Mouse (Mus musculus) v-Abl transformed pro-B cells (cell line): ENCODE measurements around the gene Mllt10.

Source experiments
- in situ Hi-C, 2 experiments: fragments of 400-800 bp; cut with MboI; formaldehyde crosslinking; loops; one replicate each; pipeline ENCODE4 v1.15.1; 2025; ENCODE audit not compliant: unreplicated experiment in 2 of 2

Gene Mllt10

DNA sequence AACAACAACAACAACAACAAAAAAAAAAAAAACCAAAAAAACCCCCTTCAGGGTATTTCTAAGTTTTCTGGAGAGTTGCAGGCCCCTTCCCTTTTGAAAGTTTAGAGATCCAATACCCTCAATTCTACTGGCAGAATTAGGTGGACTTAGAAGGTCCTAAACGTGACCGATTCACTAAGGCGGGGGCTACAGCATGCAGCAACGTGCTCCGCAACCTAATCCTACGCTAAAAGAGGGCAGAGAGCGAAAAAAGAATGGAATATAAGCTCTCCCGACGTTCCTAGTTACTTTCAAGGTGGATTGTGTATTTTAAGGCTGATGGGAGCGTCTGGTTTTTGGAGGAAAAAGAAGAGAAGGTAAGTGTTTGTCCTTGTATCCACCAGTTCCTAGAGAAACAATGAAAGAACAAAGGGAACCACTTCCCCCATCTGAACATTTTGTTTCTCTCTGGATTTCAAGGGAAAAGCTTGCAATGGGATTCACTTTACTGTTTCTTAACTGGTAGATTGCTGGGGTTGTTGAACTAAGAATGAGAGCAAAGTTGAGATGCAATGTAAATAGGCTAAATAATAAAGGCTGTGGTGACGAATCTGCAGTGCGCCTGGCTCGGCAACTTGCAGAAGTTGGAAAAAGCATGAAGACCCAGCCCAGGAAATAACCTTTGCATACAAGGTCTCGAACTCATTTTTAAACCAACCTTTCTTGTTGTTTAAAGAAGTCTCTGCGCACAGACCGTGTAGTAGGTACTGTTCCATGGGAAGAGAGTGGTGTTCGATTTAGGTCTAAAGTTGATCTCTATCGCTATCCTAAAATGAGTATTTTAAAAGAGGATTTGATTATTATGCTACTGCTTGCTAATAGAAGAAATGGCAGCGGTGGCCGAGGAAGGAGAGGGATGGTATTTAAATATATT lies at the start of gene Mllt10:
Gene Mllt10 (plus strand): TSS at position 222 of the 913 bp plus-strand sequence.
- in situ Hi-C loops = loop anchor here (10.0 to 25.0 kb wide), 4 partner anchors 632 to 1610 kb away; partner anchors contain the start of genes 4930426L09Rik (in 1 of the 2), Bmi1 (in 1 of the 2), Pip4k2a (in 1 of the 2) and Spag6 (in 1 of the 2)

- in situ Hi-C loops = loop anchor here in 1 of 2 experiments (25.0 kb wide), 1 partner anchor 1276 kb away; no protein-coding TSS in a partner anchor
These were observed 43.8 kb upstream of the Mllt10 start for GRCm38 (mm10) chr2:18011226-18011625.

GRCm38 (mm10) chr2:18012866-18013265 lies 42.2 kb upstream of the Mllt10 start:
- in situ Hi-C loops = loop anchor here in 1 of 2 experiments (25.0 kb wide), 1 partner anchor 1274 kb away; no protein-coding TSS in a partner anchor

DNA sequence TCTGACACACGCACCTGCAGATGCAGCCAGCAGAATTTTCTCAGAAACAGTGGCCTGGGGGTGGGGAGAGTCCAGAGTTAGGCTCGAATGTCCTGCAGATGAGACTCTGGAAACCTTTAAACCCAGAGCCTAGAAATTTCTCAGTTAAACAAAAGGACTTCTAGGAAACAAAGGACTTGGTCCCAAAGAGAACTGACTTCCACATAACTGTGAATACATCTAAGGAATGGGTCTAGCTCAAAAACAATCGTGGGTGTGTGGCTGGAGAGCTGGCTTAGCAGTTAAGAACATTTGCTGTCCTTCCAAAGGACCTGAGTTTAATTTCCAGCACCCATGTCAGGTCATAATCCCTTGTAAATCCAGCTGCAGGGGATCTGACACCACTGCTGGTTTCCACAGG lies 39.5 kb upstream of the Mllt10 start:
- in situ Hi-C loops = loop anchor here in 1 of 2 experiments (25.0 kb wide), 1 partner anchor 1272 kb away; no protein-coding TSS in a partner anchor

- in situ Hi-C loops = loop anchor here in 1 of 2 experiments (25.0 kb wide), 1 partner anchor 1271 kb away; no protein-coding TSS in a partner anchor
These were observed 38.4 kb upstream of the Mllt10 start for GRCm38 (mm10) chr2:18016639-18017038.

GRCm38 (mm10) chr2:18017321-18017720 lies 37.7 kb upstream of the Mllt10 start:
- in situ Hi-C loops = loop anchor here in 1 of 2 experiments (25.0 kb wide), 1 partner anchor 1270 kb away; no protein-coding TSS in a partner anchor

- in situ Hi-C loops = loop anchor here in 1 of 2 experiments (25.0 kb wide), 1 partner anchor 1268 kb away; no protein-coding TSS in a partner anchor
These were observed 35.9 kb upstream of the Mllt10 start for GRCm38 (mm10) chr2:18019122-18019521.

- in situ Hi-C loops = loop anchor here (10.0 to 25.0 kb wide), 3 partner anchors 362 to 1264 kb away; partner anchors contain the start of genes Bmi1 (in 1 of the 2) and Commd3 (in 1 of the 2)
These were observed 32.2 kb upstream of the Mllt10 start for GRCm38 (mm10) chr2:18022886-18023285.

DNA sequence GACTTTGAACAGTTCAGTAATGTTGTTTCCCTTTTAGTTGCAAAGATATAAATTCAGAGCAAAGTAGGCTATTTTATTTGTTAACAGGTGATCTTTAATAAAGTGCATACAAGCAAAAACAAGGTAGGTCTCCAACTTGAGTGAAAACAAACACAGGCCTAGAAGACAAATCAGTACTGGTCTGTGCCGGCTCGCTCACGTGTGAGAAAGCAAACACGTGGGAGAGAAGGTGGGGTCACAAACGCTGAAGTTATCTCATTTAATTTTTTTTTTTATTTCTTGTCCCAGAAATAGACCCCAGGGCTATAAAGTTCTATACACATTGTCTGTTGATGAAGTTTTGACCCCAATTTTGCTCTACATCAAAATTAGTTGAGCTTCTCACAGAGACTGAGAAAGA lies 29.9 kb upstream of the Mllt10 start:
- in situ Hi-C loops = loop anchor here (5.0 to 25.0 kb wide), 5 partner anchors 182 to 650 kb away; partner anchors contain the start of genes Bmi1 (in 1 of the 2) and Commd3 (in 1 of the 2)

DNA sequence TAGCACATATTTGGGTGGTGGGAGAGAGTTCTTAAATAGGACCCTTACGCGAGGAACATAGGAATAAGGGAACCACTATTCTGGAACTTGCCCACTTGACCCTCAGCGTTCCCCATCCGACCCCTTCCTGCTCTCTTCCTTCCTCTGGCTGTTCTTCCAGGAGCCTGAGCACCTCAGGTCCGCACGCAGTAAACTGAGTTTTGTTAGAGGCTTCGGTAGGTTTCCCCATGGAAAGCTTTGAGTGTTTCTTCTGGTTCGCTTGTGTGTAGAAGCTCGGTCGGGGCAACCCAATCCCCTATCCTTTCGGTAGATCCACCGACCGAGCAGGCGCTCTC lies 29.3 kb upstream of the Mllt10 start:
- in situ Hi-C loops = loop anchor here (5.0 to 25.0 kb wide), 5 partner anchors 182 to 649 kb away; partner anchors contain the start of genes Bmi1 (in 1 of the 2) and Commd3 (in 1 of the 2)

- in situ Hi-C loops = loop anchor here (5.0 to 25.0 kb wide), 5 partner anchors 181 to 648 kb away; partner anchors contain the start of genes Bmi1 (in 1 of the 2) and Commd3 (in 1 of the 2)
These were observed 28.7 kb upstream of the Mllt10 start for GRCm38 (mm10) chr2:18026116-18026947.

GRCm38 (mm10) chr2:18027448-18028139 lies 27.4 kb upstream of the Mllt10 start:
- in situ Hi-C loops = loop anchor here (5.0 to 25.0 kb wide), 5 partner anchors 180 to 647 kb away; partner anchors contain the start of genes Bmi1 (in 1 of the 2) and Commd3 (in 1 of the 2)

- in situ Hi-C loops = loop anchor here (5.0 to 25.0 kb wide), 5 partner anchors 179 to 646 kb away; partner anchors contain the start of genes Bmi1 (in 1 of the 2) and Commd3 (in 1 of the 2)
These were observed 26.7 kb upstream of the Mllt10 start for GRCm38 (mm10) chr2:18028140-18029021.

DNA sequence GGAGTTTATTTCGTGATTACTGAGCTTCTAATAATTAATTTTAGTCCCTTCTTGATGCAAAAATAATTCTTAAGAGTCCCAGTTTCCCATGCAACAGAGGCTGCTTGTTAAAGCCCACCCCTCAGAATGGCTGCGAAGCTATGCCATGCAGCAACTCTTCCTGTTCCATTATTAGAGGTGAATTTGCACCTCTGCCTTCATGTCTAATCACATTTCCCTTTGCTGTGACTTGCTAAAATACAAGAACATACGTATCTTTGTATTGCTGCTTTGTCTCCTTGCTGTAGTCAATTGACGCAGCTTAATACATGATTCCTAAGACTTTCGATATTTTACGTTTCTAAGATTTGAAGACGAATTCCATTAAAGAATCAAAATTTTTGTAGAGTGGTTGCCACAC lies 25.4 kb upstream of the Mllt10 start:
- in situ Hi-C loops = loop anchor here (5.0 to 25.0 kb wide), 5 partner anchors 178 to 645 kb away; partner anchors contain the start of genes Bmi1 (in 1 of the 2) and Commd3 (in 1 of the 2)

- in situ Hi-C loops = loop anchor here in 1 of 2 experiments (25.0 kb wide), 1 partner anchor 332 kb away; no protein-coding TSS in a partner anchor
These were observed 24.5 kb upstream of the Mllt10 start for GRCm38 (mm10) chr2:18030581-18030980.

DNA sequence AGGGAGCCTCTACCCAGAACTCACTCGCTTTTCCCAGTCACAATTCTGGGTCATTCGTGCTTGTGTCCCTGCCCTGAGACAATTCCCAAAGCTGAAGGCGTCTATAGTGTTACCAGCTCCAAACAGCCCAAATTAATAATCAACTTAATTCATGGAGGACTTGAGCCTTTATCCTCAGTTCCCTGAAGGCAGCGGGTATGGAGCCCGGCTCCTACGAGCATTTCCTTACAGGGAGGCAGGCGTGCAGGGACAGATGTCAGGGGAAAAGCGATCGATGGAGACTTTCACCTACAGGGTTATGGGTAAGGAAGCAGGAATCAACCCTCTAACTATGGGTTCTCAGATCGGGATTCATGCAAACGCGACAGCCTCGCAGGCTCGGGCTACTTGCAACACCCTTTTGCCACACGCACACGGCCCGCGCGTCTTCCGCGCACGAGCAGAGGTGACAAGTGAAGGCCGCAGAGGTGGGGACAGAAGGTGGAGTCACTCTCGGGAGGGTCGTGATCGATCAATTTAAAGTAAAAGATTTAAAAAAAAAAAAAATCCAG lies 23.7 kb upstream of the Mllt10 start:
- in situ Hi-C loops = loop anchor here in 1 of 2 experiments (25.0 kb wide), 1 partner anchor 331 kb away; no protein-coding TSS in a partner anchor

DNA sequence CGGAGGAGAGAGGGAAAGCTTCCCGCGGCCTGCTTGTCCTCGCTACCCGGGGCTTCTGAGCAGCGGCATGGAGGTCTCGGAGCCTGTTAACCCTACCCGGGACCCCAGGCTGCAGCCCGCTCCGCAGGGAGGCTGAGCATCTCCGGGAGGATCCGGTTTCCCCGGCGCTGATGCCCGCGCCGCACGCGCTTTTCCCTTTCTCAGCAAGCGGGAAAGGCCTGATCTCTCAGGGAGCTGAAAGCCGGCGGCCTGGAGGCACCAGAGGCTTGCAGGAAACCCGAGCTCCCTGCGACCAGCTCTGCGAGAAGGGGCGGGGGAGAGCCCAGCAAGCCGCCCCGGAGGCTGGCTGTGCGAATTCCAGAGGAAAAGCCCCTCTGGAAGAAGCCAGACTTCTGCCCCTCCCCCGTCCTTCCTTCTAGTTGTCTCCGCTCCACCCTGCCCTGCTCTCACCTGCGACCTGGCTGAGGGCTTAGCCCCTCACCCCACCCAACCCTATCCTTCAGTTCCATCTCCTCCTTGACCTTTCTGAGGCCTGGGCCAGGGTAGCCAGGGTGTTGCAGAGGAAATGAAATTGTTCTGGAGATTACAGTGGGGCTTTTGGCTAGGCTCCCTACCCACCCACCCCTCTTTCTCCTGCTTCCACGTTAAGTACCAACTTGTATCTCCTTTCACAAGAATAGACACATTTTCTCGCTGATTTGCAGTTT lies 23.1 kb upstream of the Mllt10 start:
- in situ Hi-C loops = loop anchor here in 1 of 2 experiments (25.0 kb wide), 1 partner anchor 330 kb away; no protein-coding TSS in a partner anchor
